Mouse (Mus musculus) c-Kit-positive CD71-negative TER-119-negative erythroid progenitor cells, embryonic 14.5 days (primary cell): ENCODE measurements around the gene Ckap2l.

Source experiments
- DNase-seq: peaks from one replicate; pipeline ENCODE4 v3.0.0-alpha.2; 2013; ENCODE audit warnings: low read depth

Ckap2l gene

DNA sequence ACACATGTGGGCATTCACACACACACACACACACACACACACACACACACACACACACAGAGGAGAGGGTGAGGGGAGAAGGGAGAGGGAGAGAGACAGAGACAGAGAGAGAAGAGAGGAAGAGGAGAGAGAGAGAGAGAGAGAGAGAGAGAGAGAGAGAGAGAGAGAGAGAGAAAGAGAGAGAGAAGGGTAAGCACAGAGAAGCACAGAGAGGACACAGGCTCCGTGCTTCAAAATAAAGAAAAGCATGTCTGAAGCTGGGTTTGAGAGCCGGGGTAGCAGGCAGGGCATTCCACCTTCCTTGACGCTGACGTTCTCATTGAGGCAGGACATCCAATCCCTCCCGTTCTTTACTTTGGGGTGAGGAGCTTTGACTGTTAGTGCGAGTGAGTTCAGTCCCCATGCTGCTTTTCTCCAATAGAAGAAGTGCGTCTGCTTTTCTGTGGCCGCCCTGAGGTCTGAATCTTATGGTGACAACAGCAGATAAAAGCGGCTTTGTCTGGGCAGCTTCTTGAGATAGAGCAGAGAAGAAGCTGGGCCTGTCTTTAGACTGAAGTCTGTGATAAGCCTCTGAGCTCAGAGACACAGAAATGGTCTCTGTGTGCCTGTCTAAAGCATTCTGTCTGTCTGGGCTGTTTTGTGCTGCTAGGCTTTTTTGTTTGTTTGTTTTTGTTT lies 63.1 kb downstream of the Ckap2l start:
- no peak for DNase-seq

DNA sequence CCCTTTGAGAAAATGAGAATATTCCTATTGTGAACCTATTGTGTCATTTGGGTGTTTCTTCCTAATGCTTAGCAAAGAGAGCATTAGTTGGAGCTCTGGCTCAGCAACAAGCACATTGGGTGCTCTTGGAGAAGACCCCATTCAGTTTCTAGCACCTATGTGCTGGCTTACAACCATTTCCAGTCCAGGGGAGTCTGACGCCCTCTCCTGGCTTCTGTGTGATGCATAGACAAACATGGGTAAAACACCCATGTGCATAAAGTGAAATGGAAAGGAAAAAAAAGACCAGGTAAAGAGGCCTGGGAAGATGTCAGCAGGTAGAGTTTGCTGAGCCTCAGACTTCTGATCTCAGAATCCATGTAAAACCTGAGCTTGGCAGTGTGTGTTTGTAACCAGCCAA lies 63.8 kb downstream of the Ckap2l start:
- DNase-seq = no peak

DNA sequence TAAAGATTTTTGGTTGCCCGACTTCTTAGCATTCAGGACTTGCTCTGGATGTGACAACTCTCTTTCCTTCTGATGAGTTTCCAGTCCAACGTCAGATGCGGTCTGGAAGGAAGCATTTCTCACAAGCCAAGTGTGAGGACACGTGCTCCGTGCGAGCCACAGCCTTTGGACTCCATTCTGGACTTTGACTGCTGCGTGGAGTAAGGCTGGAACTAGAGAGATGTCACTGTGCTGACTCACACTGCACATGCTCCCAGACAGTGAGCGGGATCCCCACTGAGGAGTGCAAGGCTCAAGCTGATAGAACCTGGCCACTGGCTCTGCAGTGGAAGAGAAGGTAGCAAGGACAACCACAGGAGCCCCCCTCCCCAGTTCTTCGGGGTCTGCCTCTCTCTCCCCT lies 64.5 kb downstream of the Ckap2l start:
- no peak for DNase-seq

DNA sequence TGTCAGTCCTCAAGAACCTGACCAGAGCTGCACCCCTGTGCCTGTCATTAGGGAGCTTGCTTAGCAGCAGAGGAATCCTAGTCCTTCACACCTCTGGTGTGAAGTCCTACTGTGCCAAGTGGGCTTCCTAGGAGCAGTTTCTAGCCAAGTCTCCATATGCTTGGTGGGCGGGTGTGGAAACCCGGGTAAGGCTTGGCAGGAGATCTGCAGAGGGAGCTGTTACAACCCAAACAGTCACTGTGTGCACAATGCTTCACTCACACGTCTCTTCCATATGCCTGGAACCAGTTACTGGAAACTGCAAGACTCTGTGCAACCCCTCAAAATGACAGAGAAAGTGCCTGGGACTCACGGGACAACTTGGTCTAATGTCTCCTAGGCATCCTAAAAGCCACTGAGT lies 65.0 kb downstream of the Ckap2l start:
- DNase-seq = no peak

DNA sequence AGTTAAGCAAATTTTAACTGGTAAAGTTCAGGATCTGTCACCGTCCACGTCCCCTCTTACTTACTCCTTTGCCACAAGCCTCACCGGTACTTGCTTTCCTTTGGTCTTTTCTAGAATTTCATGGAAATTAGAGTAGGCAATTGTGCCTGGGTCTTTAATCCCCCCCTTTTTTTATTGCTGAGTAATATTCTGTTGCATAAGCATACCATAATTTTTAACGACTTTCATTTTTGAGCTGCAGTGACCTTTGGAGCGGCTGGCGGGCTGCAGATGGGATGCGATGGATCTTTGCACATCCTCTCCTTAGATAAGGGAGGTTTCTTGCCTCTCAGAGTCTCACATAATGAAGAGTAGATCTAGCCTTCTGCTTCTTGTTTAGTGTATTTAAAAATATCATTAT lies 67.7 kb downstream of the Ckap2l start:
- DNase-seq = no peak

DNA sequence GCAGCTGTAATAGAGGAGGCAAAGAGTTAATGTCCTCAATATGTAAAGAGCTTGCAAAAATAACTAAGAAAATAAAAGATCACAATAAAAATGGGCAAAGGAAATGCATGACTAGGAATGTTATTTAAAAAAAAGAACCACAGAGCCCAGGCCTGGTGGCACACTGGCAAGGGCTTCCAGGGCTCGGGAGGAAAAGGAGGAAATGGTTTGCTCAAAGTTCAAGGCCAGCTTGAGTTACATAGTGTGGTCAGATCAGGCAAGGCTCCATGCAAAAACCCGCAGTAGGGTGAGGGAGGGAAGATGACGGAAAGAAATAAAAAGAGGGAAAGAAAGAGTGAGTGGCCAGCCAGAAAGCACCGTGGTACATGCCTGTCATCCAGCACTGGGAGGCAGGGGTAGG lies 68.4 kb downstream of the Ckap2l start:
- DNase-seq = no peak

DNA sequence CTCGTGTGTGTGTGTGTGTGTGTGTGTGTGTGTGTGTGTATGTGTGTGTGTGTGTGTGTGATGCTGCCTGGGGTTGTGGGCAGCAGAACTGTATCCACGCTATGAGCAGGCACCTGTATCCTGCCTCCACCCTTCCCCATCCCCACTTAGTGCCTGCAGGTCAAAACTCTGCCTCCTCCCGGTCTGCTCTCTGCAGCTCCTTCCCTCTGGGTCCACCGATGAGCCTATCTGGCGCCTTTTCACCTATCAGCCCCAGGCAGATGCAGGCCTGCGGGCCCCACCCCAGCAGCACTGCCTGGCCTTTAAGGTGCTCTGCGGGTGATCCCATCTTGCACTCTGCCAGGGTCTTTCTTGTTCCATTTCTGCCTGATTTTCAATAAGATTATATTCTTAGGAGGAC lies 69.3 kb downstream of the Ckap2l start:
- DNase-seq = no peak

DNA sequence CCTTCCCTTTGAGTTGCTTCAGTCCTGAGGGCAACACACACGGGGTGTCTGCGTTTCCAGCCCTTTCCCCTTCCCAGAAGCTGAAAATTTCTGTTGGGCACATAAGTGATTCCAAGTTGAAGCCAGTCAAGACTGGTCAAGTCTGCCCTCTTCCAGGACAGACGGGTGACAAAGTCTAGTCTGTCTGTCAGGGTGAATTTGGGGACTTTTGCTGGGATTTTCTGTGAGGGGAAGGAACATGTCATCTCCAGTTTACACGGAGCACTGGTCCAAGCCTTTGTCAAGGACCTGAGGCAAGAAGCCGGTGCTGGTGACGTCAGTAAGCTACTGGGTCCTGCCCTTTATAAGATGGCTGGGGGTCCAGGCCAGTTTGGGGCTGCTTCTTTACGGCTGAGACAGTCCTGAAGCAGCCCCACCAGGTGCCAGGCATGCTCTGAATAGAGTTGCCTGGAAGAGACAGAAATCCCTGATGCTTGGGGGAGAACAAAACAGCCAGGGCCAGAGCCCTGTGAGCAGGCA lies 69.9 kb downstream of the Ckap2l start:
- DNase-seq = no peak

DNA sequence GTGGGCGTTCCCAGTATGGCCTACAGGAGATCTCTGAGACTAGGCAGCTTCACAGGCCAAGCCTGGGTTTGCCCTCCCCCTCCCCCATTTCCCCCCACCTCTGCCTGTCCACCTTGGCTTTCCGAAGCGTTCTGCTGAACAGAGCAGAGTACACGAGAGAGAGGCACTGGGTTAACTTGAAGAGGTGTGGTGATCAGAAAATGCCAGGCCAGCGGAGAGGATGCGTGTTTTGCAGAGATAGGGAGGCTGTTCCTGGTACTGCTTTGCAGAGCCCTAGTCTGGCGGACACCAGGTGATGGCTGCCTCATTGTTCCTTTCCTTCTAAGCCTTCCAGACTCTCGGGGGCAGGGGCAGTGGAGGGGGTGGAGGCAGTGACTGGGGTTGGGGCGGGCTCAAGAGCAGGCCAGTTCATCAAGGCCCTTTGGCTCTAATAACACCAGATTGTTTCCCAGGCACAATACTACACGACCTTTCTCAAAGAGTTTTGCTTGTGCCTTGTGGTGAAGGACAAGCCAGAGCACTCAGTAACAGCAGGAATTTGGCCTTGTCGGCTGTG lies 70.6 kb downstream of the Ckap2l start:
- peak; percentile 31 for DNase-seq

DNA sequence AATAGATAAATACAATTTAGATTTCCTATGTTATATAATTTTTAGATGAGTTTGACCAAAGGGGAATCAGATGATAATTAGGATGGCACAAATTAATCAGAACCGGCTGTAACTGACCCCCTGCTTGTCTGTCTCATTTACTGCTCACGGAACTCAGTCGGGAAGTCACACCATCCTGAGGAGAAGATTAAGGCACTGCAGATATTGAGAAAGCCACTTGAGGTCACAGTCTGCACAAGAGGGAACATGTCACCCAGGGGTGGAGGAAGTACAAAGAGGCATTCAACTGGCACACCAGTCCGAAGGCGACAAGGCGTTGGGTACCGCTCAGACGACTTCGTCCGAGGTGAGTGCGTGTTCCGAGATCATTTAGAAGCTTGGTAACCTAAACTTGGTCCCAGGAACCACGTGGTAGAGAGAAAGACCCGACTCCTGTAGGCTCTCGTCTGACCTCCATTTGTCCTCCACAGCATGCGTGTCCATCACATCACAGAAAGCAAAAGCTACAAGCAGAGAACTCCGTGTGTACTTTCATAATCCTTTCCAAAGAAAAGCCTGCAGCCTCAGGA lies 71.7 kb downstream of the Ckap2l start:
- DNase-seq = no peak

DNA sequence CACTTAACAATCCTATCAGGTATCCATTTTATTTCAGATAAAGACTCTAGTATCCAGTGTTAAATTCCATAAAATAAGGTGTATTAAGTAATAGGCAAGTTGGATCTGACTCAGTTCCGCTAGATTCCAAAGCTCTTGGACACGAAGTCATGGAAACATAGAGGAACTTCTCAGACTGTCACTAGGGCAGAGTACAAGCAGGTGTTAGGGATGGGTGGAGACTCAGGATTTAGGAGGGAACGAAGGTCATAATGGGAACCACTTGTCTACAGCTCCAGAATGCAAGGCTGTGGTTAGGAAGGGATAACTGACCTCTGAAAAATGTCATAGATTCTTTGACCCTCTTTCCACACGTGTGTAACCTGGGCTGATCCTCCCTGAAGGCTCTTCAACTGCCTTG lies 72.8 kb downstream of the Ckap2l start:
- DNase-seq = no peak

DNA sequence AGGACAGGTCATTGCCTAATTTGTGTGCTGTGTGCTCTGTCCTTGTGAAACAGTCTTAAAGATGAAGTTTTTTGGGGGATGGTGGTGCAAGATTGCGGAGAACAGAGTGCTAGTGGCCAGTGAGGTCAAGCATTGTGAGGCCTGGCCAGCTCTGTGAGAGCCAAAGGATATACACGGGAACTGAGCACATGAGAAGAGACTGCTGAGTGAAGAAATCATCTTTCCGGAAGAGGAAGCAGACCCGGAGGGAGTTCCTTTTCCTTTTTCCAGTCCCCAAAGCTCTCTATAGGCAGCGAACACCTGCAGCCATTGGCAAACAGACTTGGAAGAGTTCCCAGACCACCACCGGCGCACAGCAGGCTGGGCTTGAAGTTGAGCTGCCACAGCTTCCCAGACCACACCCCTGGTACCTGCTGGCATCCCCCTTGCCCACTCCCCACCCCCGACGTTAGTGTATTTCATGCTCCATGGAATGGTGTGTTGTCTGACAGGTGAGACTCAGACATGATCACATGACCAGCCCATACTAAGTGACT lies 75.8 kb downstream of the Ckap2l start:
- no peak for DNase-seq

DNA sequence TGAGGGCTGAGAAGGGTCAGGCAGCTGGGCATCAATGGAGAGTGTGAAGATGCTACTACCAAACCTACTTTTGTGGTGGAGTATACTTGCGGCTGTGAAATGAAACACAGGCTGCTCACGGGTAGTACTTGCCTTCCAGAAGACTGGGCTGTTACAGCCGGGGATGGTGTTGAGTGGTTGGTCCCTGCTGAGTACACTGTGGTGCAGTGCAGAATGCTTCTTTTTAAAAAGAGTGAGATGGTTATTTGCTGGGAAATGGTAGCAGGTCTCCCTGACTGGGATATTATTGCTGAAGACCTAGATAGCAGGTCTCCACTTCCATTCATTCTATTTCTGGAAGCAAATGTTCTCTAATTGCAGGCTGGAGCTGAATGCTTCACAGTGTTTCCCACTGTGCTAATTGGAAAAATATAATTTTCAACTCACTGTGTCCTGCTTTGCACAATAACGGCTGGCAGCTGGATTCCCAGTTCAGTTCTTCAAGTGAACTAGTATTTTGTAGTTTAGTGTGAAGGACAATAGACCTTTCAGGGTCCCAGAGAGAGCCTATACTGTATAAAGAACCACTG lies 78.4 kb downstream of the Ckap2l start:
- no peak for DNase-seq
